Mouse (Mus musculus) liver, embryonic 14.5 days (tissue): ENCODE measurements around the gene Ccl1.

Experiments used
- CTCF ChIP-seq: IDR thresholded peaks from 2 replicates; pipeline ENCODE4 v1.5.1; 2016; ENCODE audit warnings: antibody characterized with exemption, low read depth, control low read depth
- EP300 ChIP-seq: IDR thresholded peaks from 2 replicates; pipeline ENCODE4 v1.6.1; 2016; ENCODE audit warnings: antibody characterized with exemption, low read depth

DNA sequence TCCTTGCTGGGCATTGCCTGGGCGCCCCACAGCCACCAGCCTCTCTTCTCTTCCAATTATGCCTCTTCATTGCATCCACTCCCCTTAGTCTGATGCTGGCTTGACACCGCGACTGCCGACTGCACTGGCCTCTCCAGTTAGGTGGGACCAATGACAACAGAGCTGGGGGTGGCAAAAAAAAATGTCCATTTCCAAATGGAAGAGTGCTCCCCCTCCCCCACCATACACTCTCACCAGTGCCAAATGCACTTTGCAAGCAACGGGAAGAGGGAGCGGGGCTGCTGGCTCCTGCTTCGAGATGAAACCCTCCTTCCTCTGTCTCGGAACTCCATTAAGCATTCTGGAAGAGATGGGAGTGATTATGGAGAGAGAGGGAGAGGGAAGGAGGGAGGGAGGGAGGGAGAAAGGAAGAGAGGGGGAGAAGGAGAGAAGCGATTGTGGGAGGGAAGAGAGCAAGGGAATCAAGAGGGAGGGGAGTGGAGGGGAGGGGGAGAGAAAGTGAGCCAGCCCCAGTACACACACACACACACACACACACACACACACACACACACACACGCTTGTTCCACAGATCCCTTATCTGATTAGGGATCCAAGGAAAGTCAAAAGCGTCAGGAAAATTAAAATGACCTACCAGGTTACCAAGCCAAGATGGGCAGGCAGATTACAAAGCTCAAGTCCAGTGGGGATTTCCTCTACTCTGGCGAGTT is 5.0 kb upstream of the Ccl1 start:
- no peak for TF ChIP-seq CTCF
- TF ChIP-seq EP300: no peak
